Mouse (Mus musculus) brain, embryonic 14.5 days (tissue): ENCODE measurements around the gene Tlk2. TPM values are rescaled to one million over a fixed set of nuclear protein-coding genes. Genes with fewer than 3 reads are reported as not detected.

Experiments used
- DNase-seq: peaks from one replicate; pipeline ENCODE4 v3.0.0-alpha.2; 2011; ENCODE audit warnings: low read depth
- CTCF ChIP-seq: fragments of 200-500 bp; IDR thresholded peaks from 2 replicates; pipeline ENCODE4 v1.5.1; 2012; ENCODE audit warnings: inconsistent platforms, mild to moderate bottlenecking, moderate library complexity, borderline replicate concordance; ENCODE audit not compliant: insufficient read depth, insufficient read length; ENCODE audit errors: extremely low read depth
- POLR2A ChIP-seq: fragments of 200-500 bp; IDR thresholded peaks from 2 replicates; pipeline ENCODE4 v1.6.1; 2012; ENCODE audit warnings: mild to moderate bottlenecking, inconsistent platforms, borderline replicate concordance; ENCODE audit not compliant: poor library complexity, insufficient read depth, insufficient read length, severe bottlenecking; ENCODE audit errors: extremely low read depth
- polyA plus RNA-seq: library from polyadenylated mRNA; depleted of rRNA; stranded (reverse); fragments of >200 nt; gene quantifications from 2 replicates; pipeline ENCODE4 v1.2.3, GENCODE M21; 2012

Gene Tlk2
- polyA plus RNA-seq, 1 experiment: 53.9 TPM

GRCm38 (mm10) chr11:105181126-105181637 lies 2.6 kb downstream of the Tlk2 start:
- TF ChIP-seq POLR2A: peak; percentile 97
- no peak for TF ChIP-seq CTCF
- DNase-seq: peak; percentile 97

GRCm38 (mm10) chr11:105181689-105182460 lies 3.3 kb downstream of the Tlk2 start:
- TF ChIP-seq CTCF (no peak), POLR2A (0 out of 2 replicates have a peak, but pooled peaks have one; percentile 16)
- peak; percentile 51 for DNase-seq

GRCm38 (mm10) chr11:105182461-105182855 lies 3.9 kb downstream of the Tlk2 start:
- DNase-seq: no peak
- no peak for TF ChIP-seq CTCF
- no peak for TF ChIP-seq POLR2A

- no peak for DNase-seq
- no peak for TF ChIP-seq POLR2A
- TF ChIP-seq CTCF: peak; percentile 15; the same call in 1 of the 2 replicates
These were observed 6.1 kb downstream of the Tlk2 start for GRCm38 (mm10) chr11:105184678-105185077.

- no peak for TF ChIP-seq POLR2A
- TF ChIP-seq CTCF: no peak
- DNase-seq: no peak
These were observed 13.6 kb downstream of the Tlk2 start for GRCm38 (mm10) chr11:105192186-105192585.

- no peak for DNase-seq
- TF ChIP-seq POLR2A: no peak
- no peak for TF ChIP-seq CTCF
These were observed 18.5 kb downstream of the Tlk2 start for GRCm38 (mm10) chr11:105196893-105197662.

- DNase-seq: no peak
- TF ChIP-seq POLR2A (no peak), CTCF (peak; percentile 22; the same call in 1 of the 2 replicates)
These were observed 23.8 kb downstream of the Tlk2 start for GRCm38 (mm10) chr11:105202403-105202802.

GRCm38 (mm10) chr11:105210007-105210406 lies 31.4 kb downstream of the Tlk2 start:
- TF ChIP-seq POLR2A (no peak), CTCF (no peak)
- DNase-seq: no peak

- DNase-seq: no peak
- peak; percentile 11; the same call in 1 of the 2 replicates for TF ChIP-seq CTCF
- TF ChIP-seq POLR2A: no peak
These were observed 35.6 kb downstream of the Tlk2 start for GRCm38 (mm10) chr11:105214257-105214656.

- DNase-seq: no peak
- TF ChIP-seq POLR2A (no peak), CTCF (no peak)
These were observed 39.2 kb downstream of the Tlk2 start for GRCm38 (mm10) chr11:105217771-105218170.

- TF ChIP-seq POLR2A: no peak
- no peak for TF ChIP-seq CTCF
These were observed 55.9 kb downstream of the Tlk2 start for GRCm38 (mm10) chr11:105234501-105234900.

GRCm38 (mm10) chr11:105240991-105241390 lies 62.4 kb downstream of the Tlk2 start:
- TF ChIP-seq POLR2A (no peak), CTCF (no peak)
- peak; percentile 45 for DNase-seq

More at GRCm38 (mm10) chr11:105234501-105234900, 55.9 kb downstream of the Tlk2 start:
- no peak for DNase-seq
